Mouse (Mus musculus): ENCODE measurements at regions not wholly inside any gene's neighbourhood (a gene's known extent, or its start where the extent isn't known, plus 50 kb on each side); places are given as distances from the start of the nearest gene placed in this dataset.

DNA sequence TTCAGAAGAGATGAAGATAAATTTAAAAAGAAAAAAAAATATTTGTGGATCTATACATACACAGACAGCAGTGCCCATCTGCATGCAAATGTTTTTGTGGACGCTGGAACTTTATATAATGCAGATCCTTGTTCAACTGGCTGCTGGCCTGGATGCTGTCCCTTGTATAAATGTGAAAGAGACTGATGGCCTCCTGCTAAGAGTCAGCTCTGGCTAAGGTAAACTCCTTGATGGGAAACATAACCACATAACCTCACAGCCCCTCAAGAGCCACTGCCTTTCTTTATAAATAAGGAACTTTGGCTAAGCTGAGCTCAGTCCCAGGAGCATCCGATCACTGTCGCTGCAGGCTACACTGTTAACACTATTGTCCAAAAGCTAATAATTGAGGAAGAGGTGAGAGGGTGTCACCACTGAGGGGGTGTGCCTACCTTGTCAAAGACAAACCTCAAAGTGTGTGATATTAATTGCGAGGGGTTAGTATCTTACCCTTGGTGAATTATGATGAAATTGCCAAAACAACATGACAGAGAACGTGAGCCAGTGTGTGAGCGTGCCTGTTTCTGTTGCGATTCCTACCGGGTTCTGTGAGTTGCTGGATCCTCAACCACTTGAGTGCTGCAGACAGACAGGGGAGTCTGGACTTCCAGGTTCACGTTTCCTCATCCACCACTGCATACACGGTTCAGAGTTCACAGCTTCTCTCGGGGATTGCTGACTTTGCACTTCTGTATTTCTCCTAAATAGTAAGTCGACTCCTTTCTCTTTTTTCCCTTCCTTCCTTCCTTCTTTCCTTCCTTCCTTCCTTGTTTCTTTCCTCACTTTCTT lies 417.1 kb downstream of the Wdr11 start:
- TF ChIP-seq CTCF (IDR thresholded peaks at IDR 0.05; ENCODE audit: borderline replicate concordance, extremely low read depth, insufficient read depth, insufficient read length) (no peak), POLR2A (IDR thresholded peaks at IDR 0.05; ENCODE audit: borderline replicate concordance, extremely low read depth, insufficient read depth, insufficient read length, poor library complexity, severe bottlenecking) (no peak)
